Mouse (Mus musculus): ENCODE data around the gene Med29.

- TF ChIP-seq CTCF (IDR thresholded peaks at IDR 0.05; ENCODE audit: extremely low read depth, insufficient read length, insufficient replicate concordance, low read depth, low read length) (peak; percentile 26; the same call in 1 of the 2 replicates), POLR2A (IDR thresholded peaks at IDR 0.05; ENCODE audit: low read depth, low read length) (no peak)
Measured at GRCm38 (mm10) chr7:28373131-28373581, 19.4 kb downstream of the Med29 start.

Measured in small intestine, adult 2 months (tissue).